Mouse (Mus musculus) left cerebral cortex, adult 6 months (tissue): ENCODE results near the gene Sry. TPM values are rescaled to one million over a fixed set of nuclear protein-coding genes. Genes with fewer than 3 reads are reported as not detected.

Experiments used
- long read RNA-seq, 2 experiments: library from polyadenylated mRNA; unstranded; transcript quantifications; one replicate each; pipeline ENCODE4 v2.0.0; 2019 to 2020
- polyA plus RNA-seq: library from polyadenylated mRNA; unstranded; fragments of <200 nt; fragmentation: Nextera tagmentation; gene quantifications from 2 replicates; pipeline ENCODE4 v1.2.3, GENCODE M21; 2021

The Sry gene
- polyA plus RNA-seq: not detected in 2 replicates
- long read RNA-seq, experiment 1: 0 reads
- long read RNA-seq, experiment 2: 0 reads

GRCm38 (mm10) chrY:2663558-2663957 is at the start of gene Sry:
Gene Sry, minus strand, starts transcription at chrY:2663658.

Other genes with a start within 250 kb of the Sry start
- gene H2al2c, start 64.6 kb downstream of the Sry start, polyA plus RNA-seq: not detected in 2 replicates
- not detected in 2 replicates for gene H2al2b, start 57.0 kb upstream of the Sry start, polyA plus RNA-seq
- not detected in 2 replicates for gene Gm4064, start 132.5 kb upstream of the Sry start, polyA plus RNA-seq
- gene Rbmy, start 167.0 kb upstream of the Sry start, polyA plus RNA-seq: not detected in 2 replicates
- not detected in 2 replicates for gene Gm10256, start 167.0 kb upstream of the Sry start, polyA plus RNA-seq
- gene Gm10352, start 237.3 kb upstream of the Sry start, polyA plus RNA-seq: not detected in 2 replicates